Mouse (Mus musculus) T-helper 1 cell (primary cell): ENCODE measurements around the gene Znrd1as.

Experiments used
- in situ Hi-C: fragments of 300-600 bp; cut with MboI, MseI; formaldehyde crosslinking; loops from one replicate; pipeline ENCODE4 v1.15.1; 2025; ENCODE audit warnings: high pct_unique_total_duplicates

The Znrd1as gene

DNA sequence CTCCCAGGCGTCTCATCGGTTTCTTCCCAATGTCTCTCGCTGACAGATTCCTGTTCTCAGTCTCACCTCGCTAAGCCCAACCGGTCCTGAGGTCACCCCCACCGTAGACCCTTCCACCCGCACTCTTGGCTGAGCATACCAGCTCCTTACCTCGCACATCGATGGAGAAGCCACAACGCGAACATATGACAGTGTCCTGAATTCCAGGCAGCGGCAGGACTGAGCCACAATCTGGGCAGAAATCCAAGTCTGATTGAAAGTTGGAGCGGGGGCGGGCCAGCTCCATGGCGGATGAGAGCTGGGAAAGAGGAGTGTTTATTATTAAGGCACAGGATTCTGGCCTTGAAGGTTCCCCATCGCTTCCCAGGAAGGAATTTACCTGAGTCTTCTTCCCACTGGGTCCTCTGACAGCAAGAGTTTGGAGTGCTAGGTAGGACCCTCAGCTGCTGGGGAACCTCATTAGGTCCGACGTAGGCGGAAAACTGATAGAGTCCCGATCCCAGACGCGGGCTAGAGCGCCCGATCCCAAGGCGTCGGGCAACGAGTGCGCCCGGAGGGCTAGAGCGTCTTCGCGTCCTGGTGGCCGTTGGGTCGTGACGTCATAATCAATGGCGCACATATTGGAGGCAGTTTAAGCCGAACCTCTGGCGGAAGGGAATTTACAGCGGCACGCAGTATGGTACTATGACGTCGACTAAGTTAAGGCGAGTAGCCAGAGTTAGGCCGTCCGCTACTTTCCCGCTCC is at the start of gene Znrd1as, which contains the start of gene Znrd1:
Gene Znrd1as, plus strand, starts transcription at position 594 of the 745 bp plus-strand sequence.
Gene Znrd1, minus strand, starts transcription at position 561 of the 745 bp plus-strand sequence.
- in situ Hi-C loops: no loop called here

DNA sequence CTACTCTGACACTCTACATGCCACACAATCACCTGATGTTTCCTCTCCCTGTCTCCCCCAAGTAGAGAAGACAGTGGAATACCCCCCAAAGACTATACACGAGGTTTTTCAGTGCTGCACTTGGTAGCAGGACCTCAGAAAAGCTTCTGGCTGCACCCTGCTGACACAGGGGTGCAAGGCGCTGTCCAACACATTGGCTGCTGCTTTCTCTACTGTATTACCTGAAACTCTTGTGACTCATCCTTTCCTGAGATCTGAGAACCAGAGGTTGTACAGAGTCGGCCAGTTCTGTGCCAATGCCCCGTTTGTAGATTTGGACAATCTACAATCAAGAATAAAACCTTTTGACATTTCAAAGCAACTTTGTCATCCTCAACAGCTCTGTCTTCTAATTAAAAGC is 48.6 kb upstream of the Znrd1as start:
- in situ Hi-C loops: no loop called here

DNA sequence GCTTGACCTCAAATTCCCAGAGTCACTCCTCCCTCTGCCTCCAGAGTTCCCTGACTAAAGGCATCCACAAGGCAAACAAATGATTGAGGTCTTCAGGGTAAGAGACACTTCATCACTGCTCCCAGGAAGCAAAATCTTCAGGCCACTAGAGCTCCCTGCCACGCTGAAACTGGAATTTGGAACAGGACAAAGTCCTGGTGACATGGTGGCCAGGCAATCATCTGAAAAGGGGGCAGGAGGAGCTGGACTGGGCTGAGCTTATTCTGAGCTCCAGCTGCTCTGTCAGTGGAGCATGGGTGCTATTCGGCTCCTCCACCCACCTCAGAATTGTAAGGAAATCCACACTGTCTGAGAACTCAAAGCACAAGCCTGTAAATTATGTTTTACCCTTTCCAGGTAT is 46.4 kb upstream of the Znrd1as start:
- in situ Hi-C loops: no loop called here

DNA sequence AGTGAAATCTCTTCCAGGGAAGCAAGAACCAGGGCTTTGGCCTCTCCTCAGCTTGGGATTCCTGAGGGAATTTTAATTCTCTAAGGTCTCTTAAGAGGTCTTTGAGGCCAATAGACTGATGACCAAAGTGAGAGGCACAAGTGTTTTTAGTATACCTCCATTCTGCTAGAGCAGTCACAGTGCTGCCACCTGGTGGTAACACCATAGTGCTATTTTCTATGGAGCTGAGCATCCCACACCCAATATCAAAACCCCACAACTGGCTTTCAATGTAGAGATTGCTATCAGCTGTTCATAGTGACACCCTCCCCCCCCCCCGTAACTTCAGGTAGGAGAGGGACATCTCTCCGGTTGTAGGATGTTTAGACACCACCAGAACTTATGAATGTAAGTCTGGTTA is 44.3 kb upstream of the Znrd1as start:
- in situ Hi-C loops: no loop called here

DNA sequence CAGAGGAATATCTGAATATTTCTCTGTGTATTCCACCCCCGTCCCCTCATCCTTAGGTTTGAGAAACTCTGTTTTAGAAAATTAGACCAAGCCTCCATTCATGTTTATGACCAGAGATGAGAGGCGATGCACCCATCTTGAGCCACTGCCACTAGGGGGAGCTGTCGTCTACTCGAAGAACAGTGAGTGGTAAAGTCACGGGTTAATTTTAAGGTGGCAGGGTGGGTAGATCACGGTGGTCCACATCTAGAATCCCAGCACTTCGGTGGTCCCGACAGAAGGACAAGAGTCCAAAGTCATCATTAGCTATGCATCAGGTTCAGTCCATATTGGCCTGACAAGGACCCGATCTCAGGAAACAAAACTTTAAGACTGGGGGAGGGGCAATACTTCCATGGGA is 43.3 kb upstream of the Znrd1as start:
- in situ Hi-C loops: no loop called here

DNA sequence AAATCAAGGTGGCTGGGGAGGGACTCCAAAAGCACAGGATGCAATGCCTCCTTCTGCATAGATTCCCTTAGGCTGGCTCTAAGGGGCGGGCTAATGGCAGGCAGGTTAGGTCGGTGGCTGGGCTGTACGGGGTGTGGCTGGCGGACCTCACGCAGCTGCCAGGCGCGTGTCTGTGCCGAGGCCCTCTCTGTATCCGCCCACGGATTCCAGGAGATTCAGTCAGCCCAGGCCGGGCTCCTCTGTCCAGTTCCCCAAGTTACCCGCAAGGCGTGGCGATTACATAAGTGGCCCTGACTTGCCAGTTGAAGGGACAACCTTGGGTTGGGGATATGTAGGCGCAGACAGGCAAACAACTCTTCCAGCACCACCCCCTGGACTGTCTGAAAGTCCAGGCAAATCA is 38.2 kb upstream of the Znrd1as start:
- in situ Hi-C loops: no loop called here

DNA sequence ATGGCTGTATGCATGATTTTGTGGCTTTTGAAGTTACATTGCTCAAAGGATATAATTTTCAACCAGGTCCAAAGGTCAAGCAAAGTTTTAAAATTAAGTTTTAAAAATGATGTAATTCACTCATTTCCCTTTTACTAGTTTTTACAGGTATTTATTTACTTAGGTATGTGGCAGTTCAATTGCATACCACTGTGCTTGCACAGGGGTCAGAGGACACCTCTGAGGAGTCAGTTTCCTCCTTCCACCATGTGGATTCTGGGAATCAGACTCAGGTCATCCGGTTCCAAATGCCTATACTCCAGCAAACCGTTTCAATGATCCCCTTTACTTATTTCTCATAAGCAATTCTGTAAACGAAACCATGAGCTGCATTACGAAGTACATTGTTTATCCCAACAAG is 35.7 kb upstream of the Znrd1as start:
- in situ Hi-C loops: no loop called here

DNA sequence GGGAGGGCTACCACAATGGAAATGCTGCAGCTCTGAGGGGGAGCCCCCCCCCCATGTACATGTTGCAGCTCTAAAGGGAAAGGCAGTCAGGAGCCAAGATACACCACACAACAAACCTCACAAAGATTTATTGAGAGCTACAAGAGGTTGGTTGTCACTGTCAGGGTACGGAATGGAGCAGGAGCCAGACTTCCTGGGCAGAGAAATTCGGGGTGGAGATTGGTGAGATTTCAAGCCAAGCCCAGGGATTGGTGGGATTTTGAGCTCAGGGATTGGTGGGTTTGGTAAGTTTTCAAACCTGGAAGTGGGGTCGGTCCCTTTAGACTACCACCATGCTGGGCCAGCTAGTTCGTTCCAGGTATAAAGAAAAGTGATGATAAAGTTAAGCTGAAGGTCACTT is 34.9 kb upstream of the Znrd1as start:
- in situ Hi-C loops: no loop called here

DNA sequence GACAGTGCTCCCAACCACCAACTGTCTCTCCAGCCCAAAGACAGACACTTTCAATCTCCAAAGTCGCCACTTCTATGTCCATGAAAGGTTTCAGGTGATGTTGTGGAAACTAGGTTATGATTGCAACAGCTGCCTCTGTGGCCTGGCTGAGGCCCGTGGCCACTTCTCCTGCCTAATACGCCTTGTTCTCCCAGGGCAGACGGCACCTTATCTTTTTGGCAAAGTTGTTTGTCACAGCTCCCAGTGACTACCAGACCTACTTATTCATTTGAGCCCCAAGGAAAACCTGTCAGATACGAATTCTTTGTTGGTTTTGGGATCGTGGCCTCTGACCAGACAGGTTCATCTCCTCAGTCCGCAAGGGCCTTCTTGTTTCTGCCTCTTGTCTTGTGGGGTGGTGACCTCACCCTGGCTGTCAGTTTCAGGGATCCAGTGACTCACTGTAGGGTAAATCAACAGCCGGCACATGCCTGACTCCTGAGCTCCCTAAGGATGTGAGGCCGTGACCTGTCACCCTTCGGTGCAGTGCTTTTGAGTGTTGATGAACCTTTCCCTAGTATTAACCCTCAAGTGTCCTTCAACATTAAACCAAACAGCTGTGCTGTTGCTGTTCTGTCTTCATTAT is 30.8 kb upstream of the Znrd1as start:
- in situ Hi-C loops: no loop called here

DNA sequence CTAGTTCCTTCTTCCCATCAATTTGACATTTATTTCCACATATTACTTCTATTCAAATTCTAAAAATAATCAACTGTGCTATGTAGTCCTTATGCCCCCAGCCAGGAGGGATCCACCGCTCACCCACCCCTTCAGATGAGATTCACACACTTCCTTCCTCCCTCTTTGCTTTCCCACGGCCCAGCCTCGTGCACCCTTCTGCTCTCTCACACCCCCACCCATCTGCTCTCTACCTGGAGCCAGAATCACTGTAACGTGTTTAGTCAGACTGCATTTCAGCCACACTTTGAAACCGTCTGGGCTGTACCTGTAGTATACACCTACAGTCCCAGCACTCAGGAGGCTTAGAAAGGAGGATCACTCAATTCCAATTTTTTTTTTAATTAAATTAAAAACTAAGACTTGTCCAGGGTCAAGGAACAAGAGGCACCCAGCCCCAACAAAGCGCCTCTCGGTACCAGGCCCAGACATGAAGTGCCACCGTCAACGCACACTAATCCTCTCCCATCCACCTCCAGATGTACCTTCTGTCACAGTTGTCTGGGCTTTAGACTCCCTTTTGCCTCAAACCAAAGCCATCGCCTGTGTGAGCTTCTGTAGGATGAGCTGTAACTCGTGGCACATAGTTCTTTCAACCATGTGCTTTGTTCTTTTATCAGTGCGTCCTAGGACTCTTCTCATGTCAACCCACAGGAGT is 29.0 kb upstream of the Znrd1as start:
- in situ Hi-C loops: no loop called here

DNA sequence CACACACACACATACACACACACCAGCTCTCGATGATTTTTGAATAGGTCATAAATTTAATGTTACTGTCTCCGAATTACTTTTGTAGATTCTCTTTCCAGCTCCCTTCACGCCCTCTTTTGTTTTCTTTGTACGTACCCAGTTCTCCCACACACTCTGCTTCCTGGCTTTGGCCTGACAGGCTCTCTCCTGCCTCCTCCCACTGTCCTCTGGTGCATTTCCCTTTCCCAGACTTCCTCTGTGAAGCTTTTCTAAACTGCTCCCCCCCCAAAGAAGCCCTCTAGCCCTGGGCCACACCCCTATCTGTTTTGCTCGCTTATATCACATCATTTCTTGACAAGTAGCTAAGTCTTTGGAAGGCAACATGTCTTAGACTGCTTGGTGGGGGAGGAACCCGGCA is 28.2 kb upstream of the Znrd1as start:
- in situ Hi-C loops: no loop called here

DNA sequence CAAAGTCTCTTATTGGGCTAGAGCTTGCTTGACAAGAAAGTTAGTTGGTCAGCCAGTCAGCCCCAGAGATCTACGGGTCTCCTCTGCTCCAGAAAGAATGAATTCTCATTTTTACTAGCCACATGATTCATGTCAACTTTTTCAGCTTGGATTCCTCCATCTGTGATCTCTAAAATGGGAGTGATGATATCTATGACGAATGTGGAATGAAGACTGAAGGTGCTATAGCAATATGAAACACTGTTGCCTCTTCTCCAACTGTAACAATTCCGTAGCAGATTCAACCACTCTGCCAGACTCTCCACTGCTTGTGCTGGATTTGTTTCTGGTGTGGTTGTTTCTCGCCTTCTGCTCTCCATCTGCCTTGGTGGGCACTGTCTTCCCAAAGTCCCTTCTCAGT is 27.3 kb upstream of the Znrd1as start:
- in situ Hi-C loops: no loop called here

DNA sequence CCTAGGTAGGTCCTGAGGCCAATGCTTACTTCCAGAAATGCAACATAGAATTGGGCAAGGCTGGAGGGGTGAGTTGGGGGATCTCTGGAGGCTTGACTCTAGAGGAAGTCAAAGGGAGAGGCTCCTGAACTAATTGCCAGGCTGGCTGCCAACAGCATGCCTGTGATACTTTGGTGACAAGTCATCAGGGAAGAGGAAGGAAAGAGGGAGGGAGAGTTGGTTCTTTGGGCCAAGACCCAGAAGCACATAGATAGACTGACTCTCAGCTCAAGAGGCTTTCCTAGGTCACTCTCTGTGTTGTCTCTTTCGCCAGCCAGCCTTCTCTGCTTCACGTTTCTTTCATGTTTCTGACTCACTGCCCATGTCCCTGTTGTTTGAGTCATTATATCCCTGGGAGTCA is 26.6 kb upstream of the Znrd1as start:
- in situ Hi-C loops: no loop called here

DNA sequence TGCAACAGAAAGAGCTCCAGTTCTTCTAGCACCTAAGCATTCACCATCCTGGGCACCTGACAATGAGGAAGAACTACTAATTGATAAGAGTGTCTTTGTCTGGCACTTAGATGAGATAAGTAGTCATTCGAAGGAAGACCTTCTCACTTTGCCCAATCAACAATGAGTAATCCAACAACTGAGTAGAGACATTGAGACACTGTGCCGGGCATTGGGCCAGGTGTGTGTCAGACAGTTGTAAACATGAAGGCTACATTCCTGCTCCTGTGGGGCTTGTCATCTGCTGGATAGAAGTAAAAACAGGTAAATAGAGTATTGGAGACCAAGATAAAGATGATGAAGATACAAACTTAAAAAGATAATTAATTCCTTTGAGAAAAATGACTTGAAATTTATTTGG is 20.3 kb upstream of the Znrd1as start:
- in situ Hi-C loops: no loop called here

DNA sequence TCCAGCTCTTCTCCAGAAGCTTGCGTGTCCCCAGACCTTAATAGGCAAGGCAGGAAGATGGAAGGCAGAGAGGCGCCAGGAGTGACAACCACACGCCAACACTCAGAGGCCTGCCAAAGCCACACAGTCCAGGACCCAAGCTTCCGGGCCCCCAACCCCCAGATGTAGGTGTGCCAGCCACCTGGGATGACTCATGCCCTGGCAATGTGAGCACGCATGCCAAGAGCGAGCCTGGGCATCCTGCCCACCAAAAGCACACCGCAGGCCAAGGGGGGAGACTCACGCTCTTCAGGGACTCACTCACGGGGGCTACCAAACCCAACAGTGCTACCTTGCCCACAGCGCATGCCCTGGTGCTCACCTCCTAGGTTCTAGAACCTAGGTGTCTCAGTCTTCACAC is 16.0 kb upstream of the Znrd1as start:
- in situ Hi-C loops: loop anchor here (5.0 to 10.0 kb wide), 2 partner anchors 105 to 332 kb away; partner anchors contain the start of genes Gabbr1 and H2-M3

DNA sequence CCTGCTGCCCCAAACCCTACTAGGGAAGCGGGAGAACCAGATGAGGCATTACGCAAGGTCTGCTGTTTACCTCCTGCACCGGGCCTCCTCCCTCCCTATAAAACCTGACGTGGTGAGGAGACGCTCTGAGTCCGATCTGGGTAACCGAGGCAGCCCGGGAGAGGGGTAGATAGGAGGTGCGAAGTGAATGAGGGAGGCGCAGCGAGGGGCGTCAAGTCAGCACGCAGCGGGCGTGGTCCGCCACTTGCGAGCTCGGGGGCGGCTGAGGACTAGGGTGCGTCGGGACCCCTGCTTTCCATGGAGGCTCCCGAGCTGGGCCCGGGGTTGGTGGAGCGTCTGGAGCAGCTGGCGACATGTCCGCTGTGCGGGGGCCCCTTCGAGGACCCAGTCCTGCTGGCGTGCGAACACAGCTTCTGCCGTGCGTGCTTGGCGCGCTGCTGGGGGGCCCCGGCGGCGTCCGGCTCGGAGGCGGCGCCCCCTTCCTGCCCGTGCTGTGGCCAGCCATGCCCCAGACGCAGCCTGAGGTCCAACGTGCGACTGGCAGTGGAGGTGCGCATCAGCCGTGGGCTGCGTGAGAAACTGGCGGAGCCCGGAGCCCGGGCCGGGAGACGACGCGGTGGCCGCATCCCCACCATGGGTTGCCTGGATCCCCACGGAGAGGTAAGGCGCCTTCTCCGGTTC is 15.5 kb upstream of the Znrd1as start, which contains the start of gene Rnf39:
Gene Rnf39, plus strand, starts transcription at position 128 of the 681 bp plus-strand sequence.
- in situ Hi-C loops: loop anchor here (5.0 to 10.0 kb wide), 2 partner anchors 104 to 332 kb away; partner anchors contain the start of genes Gabbr1 and H2-M3

DNA sequence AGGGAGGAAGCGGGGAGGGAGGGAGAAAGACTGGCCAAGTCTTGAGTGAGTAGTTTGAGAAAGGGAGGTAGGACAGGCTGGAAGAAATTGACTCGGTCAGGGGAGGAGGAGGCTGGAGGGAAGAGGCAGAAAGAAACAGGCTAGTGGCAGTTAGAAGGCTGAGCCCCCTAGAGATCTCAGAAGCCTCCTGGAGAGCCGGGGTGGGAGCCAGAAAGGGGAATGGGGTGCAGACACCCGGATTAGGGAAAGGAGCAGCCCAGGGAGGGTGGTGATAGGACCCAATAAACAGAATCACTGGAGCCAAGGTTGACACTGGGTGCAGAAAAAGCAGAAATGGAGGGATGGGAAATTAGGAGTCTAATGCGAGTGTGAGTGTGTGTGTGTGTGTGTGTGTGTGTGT is 14.7 kb upstream of the Znrd1as start:
- in situ Hi-C loops: loop anchor here (5.0 to 10.0 kb wide), 2 partner anchors 104 to 331 kb away; partner anchors contain the start of genes Gabbr1 and H2-M3

DNA sequence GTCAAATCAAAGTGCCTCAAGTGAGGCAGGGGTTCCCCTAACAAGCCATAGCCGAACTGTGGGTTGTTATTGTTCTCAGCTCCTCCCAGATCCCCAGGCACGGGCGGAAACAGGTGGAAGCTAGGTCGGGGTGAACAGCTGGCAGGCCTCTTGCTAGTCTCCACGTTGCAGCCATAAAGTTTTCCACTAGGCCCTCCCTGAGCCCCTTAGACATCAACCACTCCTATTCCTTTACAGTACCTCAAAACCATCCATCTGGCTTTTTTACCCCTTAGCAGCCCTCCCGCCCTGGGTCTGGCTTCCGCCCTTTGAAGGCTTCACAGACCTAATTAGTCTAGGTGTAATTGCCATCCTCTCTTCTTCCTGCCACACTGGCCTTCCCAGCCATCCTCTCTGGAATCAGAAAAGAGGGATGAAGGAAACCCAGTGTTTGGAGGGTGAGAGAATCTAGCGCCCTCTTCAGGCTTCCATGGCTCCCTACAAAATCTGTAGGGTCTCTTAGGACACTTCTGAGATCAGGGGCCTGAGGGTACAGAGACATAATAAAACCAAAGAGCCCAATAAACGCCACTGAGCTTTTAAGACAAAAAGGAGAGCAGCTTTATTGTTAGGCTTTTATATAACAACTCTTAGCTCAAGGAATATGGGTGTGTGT is 14.1 kb upstream of the Znrd1as start:
- in situ Hi-C loops: loop anchor here (5.0 to 10.0 kb wide), 2 partner anchors 103 to 331 kb away; partner anchors contain the start of genes Gabbr1 and H2-M3

DNA sequence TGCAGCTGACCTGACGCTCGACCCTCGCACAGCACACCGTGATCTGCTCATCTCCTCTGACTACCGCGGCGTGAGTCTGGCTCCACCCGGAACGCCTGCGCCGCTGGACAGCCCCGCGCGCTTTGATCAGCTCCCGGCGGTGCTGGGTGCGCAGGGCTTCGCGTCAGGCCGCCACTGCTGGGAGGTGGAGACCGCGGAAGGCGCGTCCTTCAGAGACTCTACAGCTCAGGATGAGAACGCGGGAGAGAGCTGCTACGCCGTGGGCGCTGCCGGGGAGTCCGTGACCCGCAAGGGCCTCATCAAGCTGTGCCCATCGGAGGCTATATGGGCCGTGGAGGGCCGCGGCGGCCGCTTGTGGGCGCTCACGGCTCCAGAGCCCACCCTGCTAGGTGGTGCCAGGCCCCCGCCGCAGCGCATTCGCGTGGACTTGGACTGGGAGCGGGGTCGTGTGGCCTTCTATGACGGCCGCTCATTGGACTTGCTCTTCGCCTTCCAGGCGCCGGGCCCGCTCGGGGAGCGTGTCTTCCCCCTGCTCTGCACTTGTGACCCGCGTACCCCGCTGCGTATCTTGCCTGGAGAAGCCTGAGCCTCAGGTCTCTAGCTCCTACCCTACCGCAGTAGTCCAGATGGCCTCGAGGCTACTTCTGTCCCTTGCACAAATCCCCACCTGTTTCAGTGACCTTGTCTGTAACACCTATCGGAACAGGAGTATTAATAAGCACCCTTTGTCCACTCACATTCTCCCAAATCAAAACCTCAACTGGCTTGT is 11.2 kb upstream of the Znrd1as start:
- in situ Hi-C loops: loop anchor here (10.0 kb wide), 1 partner anchor 328 kb away; the partner anchor contains the start of gene H2-M3

DNA sequence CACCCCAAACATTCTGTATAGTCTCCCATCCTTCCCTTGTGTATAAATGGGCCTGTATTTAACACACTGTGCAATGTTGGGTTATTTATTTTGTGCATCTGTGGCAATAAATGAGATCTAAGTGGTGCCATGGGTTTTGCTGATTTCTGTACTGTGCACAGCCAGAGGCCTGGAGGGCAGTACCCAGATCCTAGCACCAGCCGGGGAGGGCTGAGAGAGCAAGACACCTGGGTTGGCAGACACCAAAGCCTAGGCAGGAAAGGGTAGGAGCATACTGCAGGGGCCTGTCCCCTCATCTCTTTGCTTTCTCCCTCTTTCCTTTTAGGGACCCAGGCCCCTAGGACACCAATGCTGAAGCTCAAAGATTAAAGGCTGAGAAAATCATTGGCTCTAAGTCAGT is 10.1 kb upstream of the Znrd1as start:
- in situ Hi-C loops: loop anchor here (10.0 kb wide), 1 partner anchor 327 kb away; the partner anchor contains the start of gene H2-M3
